Mouse (Mus musculus): Measurements from ENCODE around the gene Gimap8.

DNA sequence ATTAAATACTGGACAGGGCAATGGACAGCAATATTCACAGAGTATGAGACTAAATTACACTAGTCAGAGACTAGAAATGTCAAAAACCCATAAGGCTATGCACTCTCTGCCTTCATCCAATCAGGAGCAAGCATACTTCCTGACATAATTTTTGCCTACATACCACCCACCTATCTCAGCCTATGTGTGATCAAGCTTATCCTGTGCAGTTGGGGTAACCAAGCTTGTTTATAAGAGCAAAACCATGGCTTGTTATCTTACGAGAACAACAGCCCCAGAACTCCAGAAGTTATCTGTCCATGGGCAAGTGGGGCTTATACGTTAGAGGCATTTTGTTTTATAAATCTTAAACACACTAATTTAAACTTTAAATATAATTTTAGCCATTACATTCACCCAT is 11.9 kb upstream of the Gimap8 start:
- TF ChIP-seq CTCF (IDR thresholded peaks at IDR 0.05; ENCODE audit: extremely low read depth, insufficient read depth, low read length) (no peak), POLR2A (IDR thresholded peaks at IDR 0.05; ENCODE audit: extremely low read depth, insufficient read depth, low read length) (no peak)
